Mouse (Mus musculus) CH12F3 (cell line): ENCODE measurements around the gene Tbcd.
"Not testable (repeated sequence)": the region's sequence is repeated elsewhere in the genome, so short reads cannot be mapped to it uniquely, and the experiment has no call there.

Experiments used
- in situ Hi-C: fragments of 300-500 bp; cut with MboI; formaldehyde crosslinking; loops from 2 replicates; pipeline ENCODE4 v1.14.3; 2020; ENCODE audit warnings: low sequenced_read_pairs

The Tbcd gene

DNA sequence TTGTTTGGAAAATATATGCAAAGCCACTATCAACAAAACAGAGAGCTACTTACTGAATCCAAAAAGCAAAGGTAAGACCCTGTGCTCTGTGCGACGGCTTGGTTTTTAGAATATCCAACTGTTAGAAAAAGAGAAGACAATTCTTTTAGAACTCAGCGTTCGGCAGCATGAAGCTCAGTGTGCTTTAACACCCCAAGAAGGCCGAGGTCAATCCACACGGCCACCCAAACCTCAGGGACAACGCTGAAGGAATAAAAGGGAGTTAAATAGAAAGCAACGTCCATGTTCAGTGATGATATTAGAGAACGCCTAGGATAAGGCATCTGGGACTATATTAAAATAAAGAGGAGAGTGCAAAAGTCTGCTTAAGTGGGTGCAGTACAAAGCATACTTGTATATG lies 199.8 kb downstream of the Tbcd start:
- in situ Hi-C loops, result no loop called here

DNA sequence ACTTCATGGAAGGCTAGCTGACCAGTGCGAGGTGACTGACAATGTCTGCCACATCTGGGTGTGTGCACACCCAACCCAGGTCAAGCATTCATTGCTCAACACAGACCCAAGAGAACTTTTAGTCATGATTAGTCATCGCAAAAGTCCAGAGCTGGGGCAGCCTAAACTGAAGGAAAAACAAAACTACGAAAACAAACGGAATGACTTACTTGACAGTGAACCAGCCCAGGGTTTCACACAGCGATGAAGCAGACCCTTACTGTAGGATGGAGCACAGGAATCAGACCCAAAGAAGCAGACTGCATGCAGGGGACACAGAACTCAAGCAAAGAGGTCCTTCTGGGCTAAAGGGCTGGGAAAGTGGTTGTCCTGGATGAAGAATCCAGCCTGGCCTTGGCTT lies 200.2 kb downstream of the Tbcd start:
- in situ Hi-C loops, result no loop called here

DNA sequence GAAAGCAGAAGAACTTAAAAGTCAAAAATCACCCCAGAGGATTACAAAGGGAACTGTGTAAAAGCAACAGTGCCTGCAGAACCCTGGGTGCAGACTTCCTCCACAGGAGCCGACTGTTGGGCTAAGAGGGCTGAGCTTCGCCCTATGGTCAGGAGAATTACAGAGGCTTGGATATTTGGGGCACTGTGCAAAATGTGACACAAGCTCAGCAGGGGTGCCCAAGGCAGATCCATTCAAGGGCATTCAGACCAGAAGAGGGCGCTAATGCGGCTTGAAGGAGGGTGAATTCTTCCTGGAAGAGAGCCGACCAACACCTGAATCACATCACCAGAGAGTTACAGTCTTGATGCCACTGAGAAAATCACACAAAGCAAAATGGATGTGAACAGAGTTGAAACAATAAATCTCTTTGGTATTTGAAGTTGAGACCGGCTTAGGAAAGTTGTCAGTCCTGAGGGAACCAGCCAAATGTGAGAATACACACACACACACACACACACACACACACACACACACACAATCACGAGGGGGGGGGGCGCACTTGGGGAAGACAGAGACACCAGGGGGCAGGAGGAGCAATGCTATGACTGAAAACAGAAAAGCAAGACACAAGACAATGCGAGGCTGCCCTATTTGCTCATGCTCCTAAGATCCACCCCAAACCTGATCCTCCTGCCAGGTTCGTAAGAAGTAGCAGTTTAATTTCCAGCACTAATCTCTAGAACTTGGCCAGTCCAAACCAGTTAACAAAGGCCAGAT lies 201.0 kb downstream of the Tbcd start:
- in situ Hi-C loops, result no loop called here

DNA sequence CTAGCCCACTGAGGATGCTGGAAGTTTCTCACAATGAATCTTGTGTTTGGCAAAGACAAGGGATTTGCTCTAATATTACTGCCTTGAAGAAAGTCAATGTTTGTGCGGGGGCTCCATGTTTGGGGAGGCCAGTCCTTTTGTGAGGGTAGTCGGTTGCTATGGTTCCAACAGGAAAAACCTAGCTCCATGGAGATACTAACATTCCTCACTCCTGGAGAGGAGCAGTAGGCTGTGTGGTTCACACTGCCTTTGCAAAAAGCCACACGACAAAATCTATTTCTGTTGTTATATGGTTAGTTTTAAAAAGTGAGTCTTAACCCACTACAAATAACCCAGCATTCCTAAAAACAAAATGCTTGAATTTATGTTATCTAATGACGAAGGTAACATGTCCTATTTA lies 201.9 kb downstream of the Tbcd start:
- in situ Hi-C loops, result no loop called here

DNA sequence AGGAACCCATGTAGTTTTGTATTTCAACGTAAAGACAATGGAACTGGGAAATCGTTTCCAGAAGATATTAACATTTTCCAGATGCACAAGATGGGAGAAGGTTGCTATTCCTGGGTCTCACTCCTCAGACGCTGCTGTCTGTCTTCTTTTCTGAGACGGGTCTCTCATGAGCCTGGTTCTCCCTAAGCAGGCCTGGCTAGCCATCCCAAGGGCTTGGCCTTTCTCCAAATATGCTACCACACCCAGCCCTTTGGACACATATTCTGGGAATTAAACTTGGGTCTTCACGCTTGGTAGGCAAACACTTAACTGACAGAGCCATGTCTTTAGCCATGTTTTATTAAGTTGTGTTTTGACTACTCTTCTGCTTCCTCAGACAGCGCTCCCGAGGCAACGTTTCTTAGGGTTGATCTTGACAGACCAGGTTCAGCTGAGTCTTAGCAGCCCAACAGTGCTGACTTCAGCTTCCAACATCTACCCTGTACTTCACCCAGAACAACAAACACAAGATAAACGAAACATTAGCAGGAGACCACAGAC lies 202.7 kb downstream of the Tbcd start:
- in situ Hi-C loops, result no loop called here

DNA sequence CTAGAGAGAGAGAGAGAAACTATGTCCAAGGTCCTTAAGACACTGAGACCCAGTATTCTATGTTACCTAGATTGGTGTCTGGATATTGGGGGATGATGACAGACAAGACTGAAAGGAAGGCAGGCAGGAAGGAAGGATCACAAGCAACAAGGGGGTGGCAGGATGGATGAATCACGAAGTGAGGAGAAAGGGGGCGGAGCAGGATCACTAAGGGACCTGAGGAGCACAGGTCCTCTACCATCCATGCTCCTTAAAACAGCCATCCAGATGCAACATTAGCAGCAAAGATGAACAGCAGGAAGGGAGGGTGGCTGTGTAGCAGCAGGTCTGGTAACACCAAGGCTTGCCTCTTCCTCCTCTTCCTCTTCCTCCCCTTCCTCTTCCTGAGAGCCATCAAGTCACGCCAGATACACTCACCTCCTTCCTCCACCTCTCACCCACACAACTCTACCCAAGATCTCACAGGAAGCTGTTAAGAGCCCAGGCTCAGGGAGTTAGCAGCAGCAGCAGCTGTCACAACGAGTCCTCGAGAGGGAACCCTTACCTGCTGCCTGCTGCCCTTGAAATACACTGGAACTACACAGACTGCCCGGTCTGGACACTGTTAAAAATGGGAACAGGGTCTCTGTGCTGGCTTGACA lies 203.5 kb downstream of the Tbcd start:
- in situ Hi-C loops, result no loop called here

DNA sequence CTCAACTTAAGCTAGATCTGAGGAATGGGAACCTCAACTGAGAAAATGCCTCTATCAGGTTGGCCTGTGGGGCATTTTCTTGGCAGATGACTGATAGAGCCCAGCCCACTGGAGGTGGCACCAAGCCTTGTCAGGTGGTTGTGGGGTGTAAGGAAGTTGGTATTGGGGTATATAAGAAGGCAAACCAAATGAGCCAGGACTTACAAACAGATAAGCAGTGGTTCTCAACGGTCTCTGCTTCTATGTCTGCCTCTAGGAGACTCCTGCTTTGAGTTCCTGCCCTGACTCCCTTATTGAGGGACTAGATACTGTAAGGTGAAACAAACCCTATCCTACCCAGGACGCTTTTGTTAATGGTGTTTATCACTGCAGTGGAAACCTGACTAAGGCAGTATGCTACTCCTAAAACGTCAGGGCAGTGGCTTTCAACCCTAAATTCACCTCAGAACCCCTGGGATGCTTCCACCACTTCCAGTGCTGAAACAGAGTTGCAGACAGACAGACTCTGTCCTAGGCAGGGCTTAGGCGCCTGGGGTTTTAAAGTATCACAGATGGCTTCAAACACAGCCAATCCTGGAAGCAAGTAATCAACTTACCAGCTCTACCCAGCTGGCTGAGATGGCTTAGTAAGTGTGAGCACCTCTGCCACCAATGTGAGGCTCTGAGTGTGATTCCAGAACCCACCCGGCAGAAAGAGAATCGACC lies 204.2 kb downstream of the Tbcd start:
- in situ Hi-C loops, result no loop called here

DNA sequence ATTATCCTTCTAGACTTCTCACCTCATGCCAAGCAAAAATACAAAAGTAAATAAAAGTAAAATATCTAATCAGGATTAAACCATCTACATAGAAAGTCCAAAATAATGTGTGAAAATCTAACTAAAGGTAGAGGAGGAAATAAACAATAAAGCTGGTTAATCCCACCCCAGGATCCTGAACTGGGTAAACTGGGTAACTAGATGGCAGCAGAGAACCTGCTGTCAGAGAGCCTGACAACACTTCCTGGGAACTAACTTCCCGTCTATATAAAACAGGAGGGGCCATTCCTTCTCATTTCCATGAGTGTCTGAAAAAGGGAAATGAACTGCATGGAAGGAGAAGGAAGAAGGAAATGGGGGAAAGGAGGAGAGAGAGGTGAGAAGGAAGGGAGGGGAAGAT lies 206.4 kb downstream of the Tbcd start:
- in situ Hi-C loops, result no loop called here

DNA sequence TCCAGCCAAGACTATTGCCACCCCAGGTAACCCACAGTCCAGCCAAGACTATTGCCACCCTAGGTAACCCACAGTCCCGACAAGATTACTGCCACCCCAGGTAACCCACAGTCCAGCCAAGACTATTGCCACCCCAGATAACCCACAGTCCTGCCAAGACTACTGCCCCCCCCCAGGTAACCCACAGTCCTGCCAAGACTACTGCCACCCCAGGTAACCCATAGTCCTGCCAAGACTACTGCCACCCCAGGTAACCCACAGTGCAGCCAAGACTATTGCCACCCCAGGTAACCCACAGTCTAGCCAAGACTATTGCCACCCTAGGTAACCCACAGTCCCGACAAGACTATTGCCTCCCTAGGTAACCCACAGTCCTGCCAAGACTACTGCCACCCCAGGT lies 208.9 kb downstream of the Tbcd start:
- in situ Hi-C loops, result not testable (repeated sequence)

DNA sequence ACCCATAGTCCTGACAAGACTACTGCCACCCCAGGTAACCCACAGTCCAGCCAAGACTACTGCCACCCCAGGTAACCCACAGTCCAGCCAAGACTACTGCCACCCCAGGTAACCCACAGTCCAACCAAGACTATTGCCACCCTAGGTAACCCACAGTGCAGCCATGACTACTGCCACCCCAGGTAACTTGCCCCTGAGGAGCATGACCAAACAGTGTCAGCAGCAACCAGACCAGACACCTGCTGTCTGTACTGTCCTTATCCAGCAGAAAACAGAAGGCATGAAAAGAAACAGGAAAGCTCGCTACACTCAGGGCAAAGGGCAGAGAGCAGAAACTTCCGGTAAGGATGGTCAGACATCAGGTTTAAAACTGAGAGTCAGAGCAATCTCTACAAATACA lies 209.4 kb downstream of the Tbcd start:
- in situ Hi-C loops, result no loop called here
